Mouse (Mus musculus) layer of hippocampus, adult 2 months (tissue): ENCODE data around the gene Acr. TPM values are rescaled to one million over a fixed set of nuclear protein-coding genes. Genes with fewer than 3 reads are reported as not detected.
A peak's percentile ranks its signal among the peaks of the same experiment; 100 is the strongest.

Experiments used
- DNase-seq, 2 experiments: peaks; one replicate each; pipeline ENCODE4 v3.0.0; 2022; ENCODE audit warnings: low spot score in 2 of 2
- H3K27ac ChIP-seq: fragments of 200-600 bp; 2 replicates; pipeline ENCODE4 v1.8.1; 2022
- H3K4me3 ChIP-seq: fragments of 200-600 bp; 2 replicates; pipeline ENCODE4 v1.8.1; 2022; ENCODE audit warnings: mild to moderate bottlenecking
- CTCF ChIP-seq: fragments of 200-600 bp; conservative IDR thresholded peaks from 2 replicates; pipeline ENCODE4 v1.8.1; 2022; ENCODE audit warnings: antibody characterized with exemption, mild to moderate bottlenecking, moderate library complexity
- total RNA-seq, 2 experiments: library from RNA; stranded (reverse); gene quantifications; 2 replicates each; pipeline ENCODE4 v1.2.3; 2021

Acr gene
- total RNA-seq, 2 experiments from 2014 or later, result 0.92 to 1.3 TPM

DNA sequence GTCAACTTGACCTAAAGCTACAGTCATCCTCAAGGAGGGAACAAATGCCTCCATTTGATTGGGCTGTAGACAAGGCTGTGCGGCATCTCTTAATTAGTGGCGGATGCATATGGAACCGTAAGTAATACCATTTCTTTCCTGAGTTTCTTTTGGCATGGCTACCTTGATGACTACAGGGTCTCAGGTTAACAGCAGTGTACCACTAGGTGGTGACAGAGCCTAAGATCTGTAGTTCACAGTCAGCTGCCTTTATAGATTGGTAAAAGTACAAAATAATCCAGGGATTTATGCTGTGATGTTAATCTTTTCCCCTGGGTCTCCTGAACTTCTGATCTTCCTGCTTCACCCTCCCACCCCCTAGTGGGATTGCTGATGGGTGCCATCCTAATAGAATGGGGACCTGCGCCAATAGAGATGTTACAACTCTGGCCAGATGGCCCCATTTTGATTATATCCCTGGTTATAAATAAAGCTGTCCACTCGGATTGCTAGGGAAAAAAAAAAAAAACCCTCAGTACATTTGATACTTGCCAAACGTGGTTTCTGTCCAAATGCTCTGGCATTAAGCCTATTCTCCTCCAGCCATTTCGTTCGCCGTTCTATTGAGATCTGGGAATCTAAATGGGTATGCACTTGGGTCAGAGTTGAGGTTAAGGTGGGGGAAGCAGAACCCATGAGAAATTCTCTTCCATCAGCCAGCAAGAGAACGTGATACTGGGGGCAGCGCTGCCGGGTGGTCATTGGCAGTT, 37.9 kb downstream of the Acr start:
- DNase-seq, result no peak
- Histone ChIP-seq H3K4me3 (no peak overlapping the region), H3K27ac (no peak overlapping the region)
- peak; percentile 69 for TF ChIP-seq CTCF

DNA sequence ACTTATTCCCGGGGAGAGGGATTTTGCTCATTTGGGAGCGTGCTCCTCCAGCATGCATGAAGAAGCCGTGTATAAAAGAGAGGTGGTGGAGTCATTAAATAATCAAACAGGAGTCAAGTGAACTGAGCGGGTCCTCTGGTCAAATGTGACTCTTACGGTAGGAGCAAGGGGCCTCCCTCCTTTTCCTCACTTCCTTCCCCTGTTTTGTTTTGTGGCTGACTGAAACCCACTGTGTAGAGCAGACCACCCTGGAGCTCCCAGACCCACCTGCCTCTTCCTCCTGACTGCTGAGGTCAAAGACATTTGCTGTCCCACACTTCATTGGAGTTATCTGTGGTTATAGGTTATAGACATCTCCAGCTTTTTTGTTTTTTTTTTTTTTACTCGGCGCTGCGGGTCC, 39.4 kb downstream of the Acr start:
- no peak overlapping the region for H3K27ac ChIP-seq
- DNase-seq, result no peak
- H3K4me3 ChIP-seq, result no peak overlapping the region
- TF ChIP-seq CTCF, result no peak

DNA sequence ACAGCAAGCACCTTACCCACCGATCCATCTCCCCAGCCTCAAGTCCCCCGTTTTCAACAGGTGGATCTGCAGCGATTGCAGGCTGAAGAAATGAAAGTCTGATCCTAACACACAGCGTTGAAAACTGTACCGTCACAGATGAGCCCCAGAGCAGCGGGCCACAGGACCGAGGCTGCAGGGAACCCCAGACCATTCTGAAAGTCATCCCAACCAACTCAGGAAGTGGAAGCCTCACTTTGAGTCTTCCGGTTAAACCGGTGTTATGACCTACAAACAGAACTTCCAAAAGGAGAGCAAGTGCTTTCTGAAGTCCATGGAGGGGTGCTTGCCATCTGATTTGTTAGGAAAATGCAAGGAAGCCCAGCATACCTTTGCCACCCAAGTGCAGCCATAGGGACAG, 39.8 kb downstream of the Acr start:
- Histone ChIP-seq H3K27ac (no peak overlapping the region), H3K4me3 (no peak overlapping the region)
- TF ChIP-seq CTCF, result no peak
- no peak for DNase-seq

DNA sequence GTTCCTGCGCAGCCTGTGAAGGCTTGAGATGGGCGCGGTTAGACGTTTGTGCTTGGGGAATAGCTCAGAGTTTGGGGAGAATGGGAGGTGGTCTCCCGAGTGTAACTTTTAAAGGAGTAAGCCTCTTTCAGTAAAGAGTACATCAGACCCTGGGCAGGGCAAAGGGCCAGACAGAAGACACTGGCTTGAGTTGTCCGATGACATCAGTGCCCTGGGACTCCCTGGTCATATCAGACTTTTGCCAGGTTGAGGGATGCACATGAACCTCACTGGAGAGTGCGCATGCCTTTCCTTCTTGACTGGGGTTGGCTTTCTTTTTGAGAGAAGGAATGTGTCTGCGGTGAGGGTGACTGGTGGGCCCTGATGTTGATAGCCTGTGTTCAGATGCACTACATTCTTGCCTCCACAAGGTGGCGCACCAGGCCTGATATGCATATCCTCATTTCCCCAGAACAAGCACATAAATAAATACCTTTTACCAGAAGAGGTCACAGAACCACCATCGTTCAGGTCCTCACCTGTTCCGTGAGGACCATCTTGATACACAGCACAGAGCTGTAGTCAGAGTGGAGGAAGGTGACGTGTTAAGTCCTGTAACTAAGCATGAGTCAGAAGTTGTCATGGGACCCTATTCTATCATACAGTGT, 54.3 kb downstream of the Acr start:
- H3K4me3 ChIP-seq, result no peak overlapping the region
- DNase-seq, result peak; percentile 50 to 63
- TF ChIP-seq CTCF, result peak; percentile 90
- H3K27ac ChIP-seq, result peak overlapping the region; percentile 65

DNA sequence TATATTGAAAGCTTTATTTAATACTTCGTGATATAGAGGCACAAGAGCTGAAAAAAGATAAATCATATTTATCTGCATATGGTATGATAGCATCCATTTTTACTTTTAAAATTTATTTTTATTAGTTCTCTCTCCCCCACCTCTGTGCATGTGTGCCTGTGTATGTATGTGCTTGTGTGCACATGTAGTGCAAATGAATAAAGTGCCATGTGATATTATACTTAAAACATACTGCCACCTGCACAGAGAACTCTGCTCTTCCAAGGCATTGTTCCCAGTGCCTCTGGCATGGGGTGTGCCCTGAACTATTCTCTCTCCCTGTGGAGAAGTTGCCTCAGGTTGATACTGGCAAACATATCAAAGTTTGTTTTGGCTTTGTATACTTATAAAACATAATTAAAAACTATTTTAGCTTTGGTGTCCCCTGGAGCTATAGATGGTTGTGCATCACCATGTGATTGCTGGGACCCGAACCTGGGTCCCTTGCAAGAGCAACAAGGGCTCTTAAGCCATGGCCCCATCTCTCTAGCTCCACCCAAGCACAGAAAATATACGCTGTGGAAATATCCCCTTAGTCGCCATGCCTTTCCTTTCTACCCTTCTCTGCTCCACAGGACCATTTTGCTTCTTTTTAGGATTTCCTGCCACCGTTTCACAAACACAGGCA, 55.0 kb downstream of the Acr start:
- no peak for DNase-seq
- TF ChIP-seq CTCF, result no peak
- peak overlapping the region; percentile 65 for H3K27ac ChIP-seq
- H3K4me3 ChIP-seq, result no peak overlapping the region

DNA sequence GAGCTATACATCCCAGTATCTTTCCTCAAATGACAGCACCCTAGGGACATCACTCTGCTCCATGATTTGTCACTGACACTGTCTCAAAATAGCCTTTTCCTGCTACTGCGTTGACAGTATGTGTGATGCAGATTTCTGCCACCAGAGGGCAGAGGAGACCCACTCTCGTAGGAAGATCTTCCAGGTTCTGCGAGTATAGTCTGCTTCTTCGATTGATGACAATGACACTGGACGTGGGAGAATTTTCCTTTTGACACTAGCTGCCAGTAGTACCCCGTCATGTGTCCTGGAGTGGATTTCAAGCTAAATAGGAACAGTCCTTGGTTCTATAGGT, 55.5 kb downstream of the Acr start:
- Histone ChIP-seq H3K27ac (peak overlapping the region; percentile 65; the same call in 1 of the 2 replicates), H3K4me3 (no peak overlapping the region)
- peak; percentile 66 to 81 for DNase-seq
- TF ChIP-seq CTCF, result peak; percentile 92

Other genes starting within 250 kb of the Acr start
- gene Adm2, start 245.6 kb upstream of the Acr start, total RNA-seq, result not detected
- gene Miox, start 233.9 kb upstream of the Acr start, total RNA-seq, result not detected
- gene Lmf2, start 212.7 kb upstream of the Acr start, total RNA-seq, result 10 to 100 TPM; 14.8 to 20.0 TPM
- 100 to 1,000 TPM in 1 of 2 experiments, 10 to 100 TPM in 1; 97.6 to 101 TPM for gene Ncaph2, start 212.6 kb upstream of the Acr start, total RNA-seq
- gene Sco2, start 194.5 kb upstream of the Acr start, total RNA-seq, result 10 to 100 TPM; 28.7 to 33.3 TPM
- 1 to 10 TPM; 1.3 TPM for gene Tymp, start 191.3 kb upstream of the Acr start, total RNA-seq
- gene Odf3b, start 189.0 kb upstream of the Acr start, total RNA-seq, result 1 to 10 TPM; 1.9 to 2.9 TPM
- gene Klhdc7b, start 183.4 kb upstream of the Acr start, total RNA-seq, result under 1 TPM; 0.59 to 0.71 TPM
- not detected for gene Syce3, start 157.8 kb upstream of the Acr start, total RNA-seq
- 1 to 10 TPM; 1.3 to 3.1 TPM for gene Cpt1b, start 142.5 kb upstream of the Acr start, total RNA-seq
- 1 to 10 TPM; 1.8 to 3.4 TPM for gene C730034F03Rik, start 138.7 kb upstream of the Acr start, total RNA-seq
- under 1 TPM in 1 of 2 experiments, not detected in 1; 0.66 TPM for gene Gm44502, start 138.6 kb upstream of the Acr start, total RNA-seq
- gene Chkb, start 138.4 kb upstream of the Acr start, total RNA-seq, result 10 to 100 TPM; 38.9 to 48.2 TPM
- gene Mapk8ip2, start 114.4 kb upstream of the Acr start, total RNA-seq, result 100 to 1,000 TPM; 254 to 279 TPM
- 10 to 100 TPM; 29.2 to 31.4 TPM for gene Arsa, start 90.9 kb upstream of the Acr start, total RNA-seq
- 100 to 1,000 TPM; 243 to 251 TPM for gene Shank3, start 68.7 kb upstream of the Acr start, total RNA-seq
- 10 to 100 TPM; 29.6 to 29.9 TPM for gene Rabl2, start 23.6 kb downstream of the Acr start, total RNA-seq